Mouse (Mus musculus): ENCODE results near the gene Olfr104-ps.

Gene Olfr104-ps

DNA sequence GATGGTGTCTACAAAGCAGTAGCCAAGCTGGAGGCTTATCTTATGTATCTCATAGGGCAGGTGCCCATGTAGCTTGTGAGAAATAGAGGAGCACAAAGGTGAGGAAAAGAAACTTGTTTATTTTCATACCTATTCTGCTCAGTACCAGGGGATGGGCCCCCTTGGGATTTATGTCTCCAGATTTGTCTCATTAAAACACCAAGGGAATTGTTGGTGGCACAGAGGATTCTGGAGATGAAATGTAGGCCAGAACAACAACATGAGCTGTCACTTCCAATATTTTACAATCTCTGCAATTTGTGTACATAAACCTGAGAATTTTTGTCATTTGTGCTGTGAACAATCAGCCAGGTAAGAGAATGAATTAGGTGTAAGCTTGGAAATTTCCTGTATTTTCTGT lies at the start of gene Olfr104-ps:
Olfr104-ps (plus strand) TSS at position 301 of the 400 bp plus-strand sequence.
- Histone ChIP-seq H3K27me3 (ENCODE audit: control insufficient read depth, insufficient read depth, low read length, poor library complexity, severe bottlenecking) (no peaks in the 10 kb centered on the region), H3K36me3 (ENCODE audit: control insufficient read depth, insufficient read depth, low read length, poor library complexity, severe bottlenecking) (no peaks in the 10 kb centered on the region)
- no peak for DNase-seq (ENCODE audit: low read depth, low spot score)

DNA sequence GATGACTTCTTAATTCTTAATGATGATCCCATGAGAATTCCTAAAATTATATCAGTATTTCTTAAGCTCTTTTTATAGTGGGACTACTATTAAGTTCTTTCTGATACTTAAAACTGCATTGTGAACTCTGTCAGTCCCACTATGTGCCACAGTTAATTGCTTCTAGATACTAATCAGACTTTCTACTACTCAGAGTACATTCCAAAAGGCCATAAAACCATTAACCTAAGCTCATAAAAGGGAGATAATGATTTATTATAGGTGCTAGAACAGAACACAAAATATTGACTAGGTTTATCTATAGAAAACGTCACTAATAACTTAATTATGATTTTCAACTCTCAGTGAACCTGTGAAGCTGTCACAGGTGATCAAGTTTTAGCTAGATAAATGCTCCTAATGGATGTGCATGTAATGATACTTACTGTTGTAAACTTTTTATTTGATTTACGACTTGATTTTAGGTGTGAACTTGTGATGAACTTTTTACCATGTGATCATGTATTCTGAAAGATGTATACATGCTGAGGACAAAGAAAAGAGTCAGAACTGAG lies 49.2 kb upstream of the Olfr104-ps start:
- no peak for DNase-seq (ENCODE audit: low read depth, low spot score)
- no peaks in the 10 kb centered on the region for H3K27me3 ChIP-seq (ENCODE audit: control insufficient read depth, insufficient read depth, low read length, poor library complexity, severe bottlenecking)
- no peaks in the 10 kb centered on the region for H3K36me3 ChIP-seq (ENCODE audit: control insufficient read depth, insufficient read depth, low read length, poor library complexity, severe bottlenecking)

DNA sequence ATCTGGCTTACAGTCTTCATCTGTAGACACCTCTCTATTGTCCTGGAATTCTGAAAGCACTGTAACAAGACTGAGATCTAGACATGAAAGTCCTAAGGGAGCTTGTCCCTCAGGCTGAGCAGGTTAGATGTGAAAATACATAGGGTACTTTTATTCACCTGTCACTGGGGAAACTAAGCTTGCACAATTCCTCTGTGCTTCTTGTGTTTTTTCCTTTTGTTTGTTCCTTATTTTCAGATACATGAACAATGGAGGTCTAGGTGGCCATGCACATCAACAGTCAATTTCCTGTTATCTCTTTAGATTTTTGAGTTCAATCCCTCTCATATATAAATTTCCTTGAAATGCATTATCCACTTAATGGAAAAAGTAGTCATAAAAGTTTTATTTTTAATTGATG lies 42.4 kb upstream of the Olfr104-ps start, which contains the start of gene Olfr102:
Olfr102 (minus strand) TSS at position 101 of the 400 bp plus-strand sequence.
- Histone ChIP-seq H3K36me3 (ENCODE audit: control insufficient read depth, insufficient read depth, low read length, poor library complexity, severe bottlenecking) (no peaks in the 10 kb centered on the region), H3K27me3 (ENCODE audit: control insufficient read depth, insufficient read depth, low read length, poor library complexity, severe bottlenecking) (no peaks in the 10 kb centered on the region)
- no peak for DNase-seq (ENCODE audit: low read depth, low spot score)

DNA sequence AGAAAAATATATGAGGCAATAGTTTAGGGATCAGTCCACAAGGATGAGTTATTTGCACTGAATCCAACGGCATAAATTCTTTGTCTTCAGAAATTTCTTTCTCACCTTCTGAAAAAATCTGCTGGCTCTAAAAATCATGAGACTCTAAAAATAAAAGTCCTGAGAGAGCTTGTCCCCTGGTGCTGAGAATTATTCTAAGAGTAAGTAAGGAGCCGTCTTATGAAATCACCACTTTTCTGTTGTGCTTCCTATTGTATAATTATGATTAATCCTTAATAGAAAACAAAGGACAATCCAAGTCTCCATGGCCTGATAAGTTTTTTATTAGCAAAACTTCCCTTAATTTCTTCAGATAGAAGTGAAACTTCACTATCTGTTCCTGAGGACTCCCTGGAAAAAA lies 19.8 kb upstream of the Olfr104-ps start, which contains the start of gene Olfr103:
Olfr103 (minus strand) TSS at position 101 of the 400 bp plus-strand sequence.
- no peak for DNase-seq (ENCODE audit: low read depth, low spot score)
- Histone ChIP-seq H3K36me3 (ENCODE audit: control insufficient read depth, insufficient read depth, low read length, poor library complexity, severe bottlenecking) (no peaks in the 10 kb centered on the region), H3K27me3 (ENCODE audit: control insufficient read depth, insufficient read depth, low read length, poor library complexity, severe bottlenecking) (no peaks in the 10 kb centered on the region)

DNA sequence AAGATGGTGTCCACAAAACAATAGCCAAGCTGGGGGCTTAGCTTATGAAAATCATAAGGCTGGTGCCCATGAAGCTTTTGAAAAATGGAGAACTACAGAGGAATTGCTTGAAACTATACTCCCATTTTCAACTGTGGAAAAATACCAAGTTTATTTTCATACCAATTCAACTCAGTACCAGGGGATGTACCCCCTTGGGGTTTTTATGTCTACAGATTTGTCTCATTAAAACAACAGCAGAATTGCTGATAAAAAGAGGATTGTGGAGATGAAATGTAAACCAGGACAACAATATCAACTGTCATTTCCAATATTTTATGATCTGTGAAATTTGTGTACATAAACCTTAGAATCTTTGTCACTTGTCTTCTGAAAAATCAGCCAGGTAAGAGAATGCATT lies 19.4 kb downstream of the Olfr104-ps start, which contains the start of gene Olfr105-ps:
Olfr105-ps (plus strand) TSS at position 301 of the 400 bp plus-strand sequence.
- no peak for DNase-seq (ENCODE audit: low read depth, low spot score)
- H3K36me3 ChIP-seq (ENCODE audit: control insufficient read depth, insufficient read depth, low read length, poor library complexity, severe bottlenecking): no peaks in the 10 kb centered on the region
- no peaks in the 10 kb centered on the region for H3K27me3 ChIP-seq (ENCODE audit: control insufficient read depth, insufficient read depth, low read length, poor library complexity, severe bottlenecking)

DNA sequence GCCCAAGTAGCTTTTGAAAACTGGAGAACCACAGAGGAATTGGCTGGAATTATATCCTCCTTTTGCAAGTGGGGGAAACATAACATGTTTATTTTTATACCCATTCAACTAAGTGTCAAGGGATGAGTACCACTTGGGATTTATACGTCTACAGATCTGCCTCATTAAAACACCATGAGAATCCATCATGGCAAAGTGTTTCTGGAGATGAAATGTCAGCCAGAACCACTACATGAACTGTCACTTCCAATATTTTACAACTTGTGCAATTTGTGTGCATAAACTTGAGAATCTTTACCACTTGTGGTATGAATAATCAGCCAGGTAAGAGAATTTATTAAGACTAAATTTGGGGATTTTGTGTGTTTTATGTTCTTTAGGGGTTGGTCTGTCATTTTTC lies 30.7 kb downstream of the Olfr104-ps start, which contains the start of gene Olfr106-ps:
Olfr106-ps (plus strand) TSS at position 301 of the 400 bp plus-strand sequence.
- H3K27me3 ChIP-seq (ENCODE audit: control insufficient read depth, insufficient read depth, low read length, poor library complexity, severe bottlenecking): no peaks in the 10 kb centered on the region
- H3K36me3 ChIP-seq (ENCODE audit: control insufficient read depth, insufficient read depth, low read length, poor library complexity, severe bottlenecking): no peaks in the 10 kb centered on the region
- DNase-seq (ENCODE audit: low read depth, low spot score): no peak

DNA sequence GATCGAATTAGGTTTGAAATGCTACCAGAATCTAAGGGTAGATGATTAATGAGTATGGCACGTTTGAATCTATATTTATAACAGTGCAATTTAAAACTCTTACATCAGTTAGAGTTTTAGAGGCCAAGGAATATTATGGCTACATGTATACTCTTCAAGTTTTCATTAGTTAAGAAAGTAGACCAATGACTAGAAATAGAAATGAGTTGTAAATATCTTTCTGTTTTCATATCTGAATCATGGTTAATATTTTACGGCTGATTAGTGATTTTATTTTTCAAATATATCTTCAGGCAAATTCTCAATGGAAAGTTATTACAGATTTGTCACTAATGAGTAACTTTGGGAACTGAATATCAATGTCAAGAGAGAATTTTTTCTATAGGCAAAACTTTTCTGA lies 39.5 kb downstream of the Olfr104-ps start, which contains the start of gene Olfr107:
Olfr107 (plus strand) TSS at position 301 of the 400 bp plus-strand sequence.
- no peak for DNase-seq (ENCODE audit: low read depth, low spot score)
- Histone ChIP-seq H3K27me3 (ENCODE audit: control insufficient read depth, insufficient read depth, low read length, poor library complexity, severe bottlenecking) (no peaks in the 10 kb centered on the region), H3K36me3 (ENCODE audit: control insufficient read depth, insufficient read depth, low read length, poor library complexity, severe bottlenecking) (no peaks in the 10 kb centered on the region)

DNA sequence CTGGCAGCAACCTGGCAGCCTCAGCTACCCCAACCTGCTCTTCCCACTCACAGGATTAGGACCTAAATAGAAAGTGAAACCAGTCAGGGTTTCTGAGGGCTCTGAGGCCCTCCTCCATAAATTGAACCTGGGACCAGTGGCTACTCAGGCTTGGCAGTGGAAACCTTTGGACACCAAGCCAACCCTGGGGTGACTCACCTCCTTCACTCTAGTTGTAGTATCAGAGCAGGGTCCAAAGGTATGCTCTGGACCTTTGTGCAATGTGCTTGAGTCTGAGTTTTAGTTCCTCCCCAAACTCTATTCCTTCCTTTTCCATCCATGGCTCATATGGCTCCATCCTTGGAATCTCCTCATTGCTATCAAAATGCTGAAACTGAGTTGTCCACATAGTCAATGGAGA lies 54.0 kb downstream of the Olfr104-ps start:
- H3K36me3 ChIP-seq (ENCODE audit: control insufficient read depth, insufficient read depth, low read length, poor library complexity, severe bottlenecking): no peaks in the 10 kb centered on the region
- H3K27me3 ChIP-seq (ENCODE audit: control insufficient read depth, insufficient read depth, low read length, poor library complexity, severe bottlenecking): no peaks in the 10 kb centered on the region
- no peak for DNase-seq (ENCODE audit: low read depth, low spot score)
